Mouse (Mus musculus): ENCODE measurements around the gene Nrp1.

DNA sequence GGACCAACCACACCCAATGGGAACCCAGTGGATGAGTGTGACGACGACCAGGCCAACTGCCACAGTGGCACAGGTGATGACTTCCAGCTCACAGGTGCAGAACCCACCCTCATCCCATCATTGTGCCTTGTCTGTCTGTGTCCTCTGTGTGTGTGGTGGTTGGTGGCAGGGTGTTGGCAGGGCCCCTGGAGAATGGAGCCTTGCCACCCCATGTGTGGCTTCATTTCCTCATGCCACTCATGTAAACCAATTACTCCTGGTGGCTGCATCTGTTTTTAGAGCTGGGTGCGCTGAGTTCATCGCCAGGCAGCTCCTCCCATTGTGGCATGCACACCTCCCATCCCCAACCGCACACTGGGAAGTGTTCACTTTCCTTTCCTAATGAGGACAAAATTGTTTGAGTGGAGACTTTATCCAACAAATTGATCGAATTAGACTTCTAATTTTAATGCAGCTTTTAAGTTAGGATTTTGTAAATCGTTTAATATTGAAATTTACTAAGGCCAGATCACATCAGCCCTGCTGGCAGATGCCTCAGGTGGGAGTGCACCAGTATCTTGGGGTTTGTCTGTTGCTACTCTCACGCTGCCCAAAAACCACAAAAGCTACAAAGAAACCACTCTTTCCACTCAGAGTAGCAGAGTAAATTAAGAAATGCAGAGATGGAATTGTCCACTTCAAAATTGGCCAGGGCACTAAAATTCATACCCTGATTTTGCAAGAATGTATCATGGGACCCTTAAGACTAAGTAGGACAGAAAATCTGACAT lies 122.7 kb downstream of the Nrp1 start:
- TF ChIP-seq RAD21 (IDR thresholded peaks at IDR 0.05; ENCODE audit: low read depth, low read length) (no peak), CTCF (conservative IDR thresholded peaks at IDR 0.05 in 1 of 2, IDR thresholded peaks at IDR 0.05 in 1 of 2; ENCODE audit: low read depth in 2 of 2, low read length in 2 of 2) (no peak), MEF2A (IDR thresholded peaks at IDR 0.05; ENCODE audit: borderline replicate concordance, low read depth, low read length) (no peak), POLR2A (IDR thresholded peaks at IDR 0.05; ENCODE audit: low read depth, low read length) (no peak), ZMIZ1 (IDR thresholded peaks at IDR 0.05; ENCODE audit: low read depth, low read length) (no peak), POLR2AphosphoS2 (IDR thresholded peaks at IDR 0.05; ENCODE audit: low read depth, low read length) (no peak), ZC3H11A (IDR thresholded peaks at IDR 0.05; ENCODE audit: low read depth, low read length) (no peak), EP300 (IDR thresholded peaks at IDR 0.05; ENCODE audit: low read length) (no peak), E2F4 (IDR thresholded peaks at IDR 0.05; ENCODE audit: insufficient replicate concordance, low read depth, low read length) (no peak), MAX (IDR thresholded peaks at IDR 0.05; ENCODE audit: low read length) (no peak), SIN3A (IDR thresholded peaks at IDR 0.05; ENCODE audit: low read length) (no peak), JUND (conservative IDR thresholded peaks at IDR 0.05; ENCODE audit: low read depth, low read length) (no peak), RCOR1 (conservative IDR thresholded peaks at IDR 0.05; ENCODE audit: low read depth, low read length) (no peak)

Data from CH12.LX (cell line).